Mouse (Mus musculus) neural tube, embryonic 14.5 days (tissue): ENCODE data around the gene Trim46. TPM values are rescaled to one million over a fixed set of nuclear protein-coding genes. Genes with fewer than 3 reads are reported as not detected.

Experiments
- ATAC-seq: fragments of 200-750 bp; cut with Nextera tagmentation; 2 replicates; pipeline ENCODE4 v1.8.0; 2017; ENCODE audit warnings: low read depth, mild to moderate bottlenecking, moderate TSS enrichment, moderate library complexity
- H3K27ac ChIP-seq: fragments of 300-500 bp; sonication (generic); 2 replicates; pipeline ENCODE4 v1.5.1; 2014; ENCODE audit warnings: low read depth, mild to moderate bottlenecking, control low read depth, low read length, moderate library complexity, mixed read lengths
- H3K27me3 ChIP-seq: fragments of 300-500 bp; sonication (generic); 2 replicates; pipeline ENCODE4 v1.6.1; 2014; ENCODE audit warnings: low read length; ENCODE audit not compliant: control insufficient read depth, insufficient read depth
- H3K36me3 ChIP-seq: fragments of 300-500 bp; sonication (generic); 2 replicates; pipeline ENCODE4 v1.6.1; 2014; ENCODE audit warnings: low read length, mixed read lengths; ENCODE audit not compliant: control insufficient read depth, insufficient read depth
- H3K4me1 ChIP-seq: fragments of 300-500 bp; sonication (generic); 2 replicates; pipeline ENCODE4 v1.6.1; 2014; ENCODE audit warnings: low read length; ENCODE audit not compliant: control insufficient read depth, insufficient read depth
- H3K4me2 ChIP-seq: fragments of 300-500 bp; sonication (generic); 2 replicates; pipeline ENCODE4 v1.6.1; 2014; ENCODE audit warnings: mild to moderate bottlenecking, low read depth, low read length, control low read depth
- H3K4me3 ChIP-seq: fragments of 300-500 bp; sonication (generic); 2 replicates; pipeline ENCODE4 v1.5.1; 2014; ENCODE audit warnings: low read depth, low read length, control low read depth, mixed read lengths
- H3K9ac ChIP-seq: fragments of 300-500 bp; sonication (generic); replicated peaks from 2 replicates; pipeline ENCODE4 v1.6.1; 2014; ENCODE audit warnings: low read depth, mild to moderate bottlenecking, control low read depth, low read length, mixed read lengths
- H3K9me3 ChIP-seq: fragments of 300-500 bp; sonication (generic); 2 replicates; pipeline ENCODE4 v1.6.1; 2016; ENCODE audit warnings: low read length; ENCODE audit not compliant: control insufficient read depth
- WGBS: fragments of 180-500 bp; shearing (Covaris S2); extraction: QIAGEN DNeasy Blood & Tissue Kit; methylation state at CpG from one replicate; pipeline ENCODE4 v1.1.7; 2014; 5-methylcytosine and 5-hydroxymethylcytosine counted together
- polyA plus RNA-seq: library from polyadenylated mRNA; unstranded; fragments of >200 nt; fragmentation: Nextera tagmentation; extraction: Ambion mirVana; gene quantifications from 2 replicates; pipeline ENCODE4 v1.2.1, GENCODE M21; 2014

Trim46 gene
- polyA plus RNA-seq, 1 experiment from 2014 or later: 70.7 TPM

GRCm38 (mm10) chr3:89213803-89214530 is 32.1 kb downstream of the Trim46 start:
- Histone ChIP-seq H3K9me3 (no peaks in the 10 kb centered on the region), H3K36me3 (peaks cover 24% of the 10 kb centered on the region), H3K27me3 (peaks cover 3% of the 10 kb centered on the region; the same call in 1 of the 2 replicates), H3K27ac (peak overlapping the region; percentile 95), H3K4me3 (peak overlapping the region; percentile 75), H3K4me2 (peak overlapping the region; percentile 79), H3K9ac (peak overlapping the region; percentile 82), H3K4me1 (peaks cover 19% of the 10 kb centered on the region)
- WGBS: under 1% methylated on average over 69 of the region's 69 CpGs
- peak; percentile 88 for ATAC-seq

- Histone ChIP-seq H3K27me3 (peaks cover 3% of the 10 kb centered on the region; the same call in 1 of the 2 replicates), H3K4me2 (no peak overlapping the region), H3K36me3 (peaks cover 53% of the 10 kb centered on the region), H3K9me3 (no peaks in the 10 kb centered on the region), H3K9ac (no peak overlapping the region), H3K27ac (no peak overlapping the region), H3K4me1 (peaks cover 16% of the 10 kb centered on the region), H3K4me3 (no peak overlapping the region)
- 82% methylated on average over 7 of the region's 7 CpGs for WGBS
- no peak for ATAC-seq
Measured at GRCm38 (mm10) chr3:89210731-89211130, 35.4 kb downstream of the Trim46 start.

GRCm38 (mm10) chr3:89210162-89210561 is 35.9 kb downstream of the Trim46 start:
- Histone ChIP-seq H3K9ac (no peak overlapping the region), H3K4me3 (no peak overlapping the region), H3K27ac (no peak overlapping the region), H3K4me2 (no peak overlapping the region), H3K9me3 (no peaks in the 10 kb centered on the region), H3K27me3 (peaks cover 3% of the 10 kb centered on the region; the same call in 1 of the 2 replicates), H3K4me1 (peaks cover 10% of the 10 kb centered on the region), H3K36me3 (peaks cover 53% of the 10 kb centered on the region)
- 84% methylated on average over 13 of the region's 13 CpGs for WGBS
- ATAC-seq: no peak

GRCm38 (mm10) chr3:89209731-89210130 is 36.4 kb downstream of the Trim46 start:
- WGBS: 95% methylated on average over 7 of the region's 7 CpGs
- no peaks in the 10 kb centered on the region for H3K9me3 ChIP-seq
- H3K27ac ChIP-seq: no peak overlapping the region
- peaks cover 3% of the 10 kb centered on the region; the same call in 1 of the 2 replicates for H3K27me3 ChIP-seq
- peaks cover 7% of the 10 kb centered on the region for H3K4me1 ChIP-seq
- no peak overlapping the region for H3K4me3 ChIP-seq
- H3K4me2 ChIP-seq: no peak overlapping the region
- ATAC-seq: no peak
- H3K36me3 ChIP-seq: peaks cover 56% of the 10 kb centered on the region
- H3K9ac ChIP-seq: no peak overlapping the region

GRCm38 (mm10) chr3:89208736-89209135 is 37.4 kb downstream of the Trim46 start:
- Histone ChIP-seq H3K9ac (no peak overlapping the region), H3K4me2 (no peak overlapping the region), H3K4me3 (no peak overlapping the region), H3K27me3 (peaks cover 2% of the 10 kb centered on the region; the same call in 1 of the 2 replicates), H3K9me3 (no peaks in the 10 kb centered on the region), H3K4me1 (peaks cover 7% of the 10 kb centered on the region), H3K36me3 (peaks cover 65% of the 10 kb centered on the region), H3K27ac (no peak overlapping the region)
- ATAC-seq: no peak
- 87% methylated on average over 6 of the region's 6 CpGs for WGBS

GRCm38 (mm10) chr3:89208075-89208657 is 37.9 kb downstream of the Trim46 start:
- Histone ChIP-seq H3K4me2 (no peak overlapping the region), H3K4me3 (no peak overlapping the region), H3K36me3 (peaks cover 65% of the 10 kb centered on the region), H3K27ac (no peak overlapping the region), H3K9ac (no peak overlapping the region), H3K4me1 (peaks cover 10% of the 10 kb centered on the region), H3K9me3 (no peaks in the 10 kb centered on the region), H3K27me3 (no peaks in the 10 kb centered on the region)
- 93% methylated on average over 13 of the region's 13 CpGs for WGBS
- ATAC-seq: no peak

GRCm38 (mm10) chr3:89206695-89207094 is 39.4 kb downstream of the Trim46 start:
- Histone ChIP-seq H3K27ac (no peak overlapping the region), H3K36me3 (peaks cover 65% of the 10 kb centered on the region), H3K4me3 (no peak overlapping the region), H3K4me2 (no peak overlapping the region), H3K4me1 (peaks cover 5% of the 10 kb centered on the region; the same call in 1 of the 2 replicates), H3K27me3 (no peaks in the 10 kb centered on the region), H3K9ac (no peak overlapping the region), H3K9me3 (no peaks in the 10 kb centered on the region)
- WGBS: 93% methylated on average over 2 of the region's 2 CpGs
- no peak for ATAC-seq

GRCm38 (mm10) chr3:89206079-89206478 is 40.0 kb downstream of the Trim46 start:
- Histone ChIP-seq H3K36me3 (peaks cover 62% of the 10 kb centered on the region), H3K9ac (no peak overlapping the region), H3K27me3 (no peaks in the 10 kb centered on the region), H3K4me2 (no peak overlapping the region), H3K27ac (no peak overlapping the region), H3K9me3 (no peaks in the 10 kb centered on the region), H3K4me3 (no peak overlapping the region), H3K4me1 (peaks cover 5% of the 10 kb centered on the region; the same call in 1 of the 2 replicates)
- ATAC-seq: no peak
- 94% methylated on average over 7 of the region's 7 CpGs for WGBS

- no peaks in the 10 kb centered on the region for H3K27me3 ChIP-seq
- peak overlapping the region; percentile 46 for H3K4me3 ChIP-seq
- peaks cover 5% of the 10 kb centered on the region; the same call in 1 of the 2 replicates for H3K4me1 ChIP-seq
- H3K27ac ChIP-seq: no peak overlapping the region
- H3K9me3 ChIP-seq: no peaks in the 10 kb centered on the region
- WGBS: 44% methylated on average over 5 of the region's 5 CpGs
- H3K4me2 ChIP-seq: peak overlapping the region; percentile 53
- H3K9ac ChIP-seq: peak overlapping the region; percentile 41
- ATAC-seq: peak; percentile 9; the same call in 1 of the 2 replicates
- peaks cover 33% of the 10 kb centered on the region for H3K36me3 ChIP-seq
Measured at GRCm38 (mm10) chr3:89203142-89203514, 43.0 kb downstream of the Trim46 start.
